Mouse (Mus musculus) liver, embryonic 15.5 days (tissue): ENCODE results near the gene Borcs7. TPM values are rescaled to one million over a fixed set of nuclear protein-coding genes. Genes with fewer than 3 reads are reported as not detected.

Source experiments
- ATAC-seq: fragments of 200-750 bp; cut with Nextera tagmentation; 2 replicates; pipeline ENCODE4 v1.8.0; 2017; ENCODE audit warnings: moderate number of reproducible peaks, mild to moderate bottlenecking, moderate library complexity; ENCODE audit not compliant: insufficient read depth
- H3K27ac ChIP-seq: fragments of 300-500 bp; sonication (generic); replicated peaks from 2 replicates; pipeline ENCODE4 v1.5.1; 2015; ENCODE audit warnings: mild to moderate bottlenecking, inconsistent platforms
- H3K27me3 ChIP-seq: fragments of 300-500 bp; sonication (generic); 2 replicates; pipeline ENCODE4 v1.6.1; 2015; ENCODE audit warnings: mild to moderate bottlenecking, inconsistent platforms
- H3K36me3 ChIP-seq: fragments of 300-500 bp; sonication (generic); replicated peaks from 2 replicates; pipeline ENCODE4 v1.6.1; 2015; ENCODE audit warnings: moderate library complexity, mild to moderate bottlenecking, inconsistent platforms
- H3K4me1 ChIP-seq: fragments of 300-500 bp; sonication (generic); replicated peaks from 2 replicates; pipeline ENCODE4 v1.6.1; 2015; ENCODE audit warnings: inconsistent platforms
- H3K4me2 ChIP-seq: fragments of 300-500 bp; sonication (generic); 2 replicates; pipeline ENCODE4 v1.6.1; 2015; ENCODE audit warnings: moderate library complexity, mild to moderate bottlenecking, inconsistent platforms
- H3K4me3 ChIP-seq: fragments of 300-500 bp; sonication (generic); replicated peaks from 2 replicates; pipeline ENCODE4 v1.5.1; 2015; ENCODE audit warnings: mild to moderate bottlenecking, inconsistent platforms
- H3K9ac ChIP-seq: fragments of 300-500 bp; sonication (generic); 2 replicates; pipeline ENCODE4 v1.6.1; 2015; ENCODE audit warnings: moderate library complexity, mild to moderate bottlenecking, inconsistent platforms
- H3K9me3 ChIP-seq: fragments of 300-500 bp; sonication (generic); replicated peaks from 2 replicates; pipeline ENCODE4 v1.6.1; 2016; ENCODE audit warnings: inconsistent platforms
- WGBS: fragments of 180-500 bp; shearing (Covaris S2); methylation state at CpG from one replicate; pipeline ENCODE4 v1.1.7; 2015; ENCODE audit warnings: mixed read lengths; ENCODE audit not compliant: insufficient replicate concordance; 5-methylcytosine and 5-hydroxymethylcytosine counted together
- polyA plus RNA-seq: library from polyadenylated mRNA; unstranded; fragments of >200 nt; fragmentation: Nextera tagmentation; extraction: Ambion mirVana; gene quantifications from 2 replicates; pipeline ENCODE4 v1.2.1, GENCODE M21; 2015

Gene Borcs7
- polyA plus RNA-seq, 1 experiment from 2014 or later, result 4.9 TPM

GRCm38 (mm10) chr19:46648565-46648964, 41.1 kb upstream of the Borcs7 start:
- WGBS, result 70% methylated on average over 14 of the region's 14 CpGs
- Histone ChIP-seq H3K36me3 (peaks cover 50% of the 10 kb centered on the region), H3K27me3 (no peaks in the 10 kb centered on the region), H3K9ac (no peak overlapping the region), H3K4me3 (no peak overlapping the region), H3K4me2 (no peak overlapping the region), H3K27ac (no peak overlapping the region), H3K9me3 (no peaks in the 10 kb centered on the region), H3K4me1 (peaks cover 34% of the 10 kb centered on the region)
- no peak for ATAC-seq

GRCm38 (mm10) chr19:46653188-46653587, 36.5 kb upstream of the Borcs7 start:
- Histone ChIP-seq H3K27me3 (no peaks in the 10 kb centered on the region), H3K4me1 (peaks cover 12% of the 10 kb centered on the region; the same call in 1 of the 2 replicates), H3K9ac (no peak overlapping the region), H3K4me3 (no peak overlapping the region), H3K27ac (no peak overlapping the region), H3K36me3 (peaks cover 66% of the 10 kb centered on the region), H3K9me3 (no peaks in the 10 kb centered on the region), H3K4me2 (no peak overlapping the region)
- 69% methylated on average over 5 of the region's 5 CpGs for WGBS
- no peak for ATAC-seq

- ATAC-seq, result peak; percentile 27; the same call in 1 of the 2 replicates
- WGBS, result 74% methylated on average over 14 of the region's 14 CpGs
- H3K4me1 ChIP-seq, result peaks cover 12% of the 10 kb centered on the region
- no peak overlapping the region for H3K9ac ChIP-seq
- no peaks in the 10 kb centered on the region for H3K27me3 ChIP-seq
- H3K36me3 ChIP-seq, result peaks cover 61% of the 10 kb centered on the region
- H3K27ac ChIP-seq, result no peak overlapping the region
- no peak overlapping the region for H3K4me3 ChIP-seq
- H3K4me2 ChIP-seq, result no peak overlapping the region
- no peaks in the 10 kb centered on the region for H3K9me3 ChIP-seq
Measured at GRCm38 (mm10) chr19:46653616-46654235, 36.0 kb upstream of the Borcs7 start.

- Histone ChIP-seq H3K9ac (no peak overlapping the region), H3K4me2 (no peak overlapping the region), H3K4me3 (no peak overlapping the region), H3K36me3 (peaks cover 56% of the 10 kb centered on the region), H3K27me3 (no peaks in the 10 kb centered on the region), H3K4me1 (peaks cover 19% of the 10 kb centered on the region), H3K27ac (no peak overlapping the region), H3K9me3 (no peaks in the 10 kb centered on the region)
- 79% methylated on average over 10 of the region's 10 CpGs for WGBS
- ATAC-seq, result no peak
Measured at GRCm38 (mm10) chr19:46655626-46656025, 34.1 kb upstream of the Borcs7 start.

GRCm38 (mm10) chr19:46656151-46656840, 33.4 kb upstream of the Borcs7 start:
- WGBS, result 82% methylated on average over 21 of the region's 21 CpGs
- H3K27ac ChIP-seq, result no peak overlapping the region
- peaks cover 56% of the 10 kb centered on the region for H3K36me3 ChIP-seq
- no peak for ATAC-seq
- peaks cover 19% of the 10 kb centered on the region for H3K4me1 ChIP-seq
- H3K4me2 ChIP-seq, result no peak overlapping the region
- no peak overlapping the region for H3K9ac ChIP-seq
- no peaks in the 10 kb centered on the region for H3K9me3 ChIP-seq
- H3K27me3 ChIP-seq, result no peaks in the 10 kb centered on the region
- H3K4me3 ChIP-seq, result no peak overlapping the region

- WGBS, result 74% methylated on average over 3 of the region's 3 CpGs
- peaks cover 47% of the 10 kb centered on the region for H3K36me3 ChIP-seq
- no peak for ATAC-seq
- no peak overlapping the region for H3K27ac ChIP-seq
- no peak overlapping the region for H3K4me3 ChIP-seq
- H3K9me3 ChIP-seq, result no peaks in the 10 kb centered on the region
- no peak overlapping the region for H3K9ac ChIP-seq
- H3K27me3 ChIP-seq, result no peaks in the 10 kb centered on the region
- no peak overlapping the region for H3K4me2 ChIP-seq
- H3K4me1 ChIP-seq, result peaks cover 29% of the 10 kb centered on the region
Measured at GRCm38 (mm10) chr19:46657339-46658020, 32.2 kb upstream of the Borcs7 start.

GRCm38 (mm10) chr19:46658348-46658747, 31.4 kb upstream of the Borcs7 start:
- no peak overlapping the region for H3K27ac ChIP-seq
- no peak overlapping the region for H3K4me3 ChIP-seq
- H3K4me1 ChIP-seq, result peaks cover 32% of the 10 kb centered on the region
- H3K27me3 ChIP-seq, result no peaks in the 10 kb centered on the region
- peaks cover 40% of the 10 kb centered on the region for H3K36me3 ChIP-seq
- H3K4me2 ChIP-seq, result no peak overlapping the region
- ATAC-seq, result 0 out of 2 replicates have a peak, but pooled peaks have one; percentile 41
- H3K9me3 ChIP-seq, result no peaks in the 10 kb centered on the region
- no peak overlapping the region for H3K9ac ChIP-seq
- WGBS, result 78% methylated on average over 7 of the region's 7 CpGs

GRCm38 (mm10) chr19:46658851-46659250, 30.9 kb upstream of the Borcs7 start:
- ATAC-seq, result no peak
- WGBS, result 74% methylated on average over 9 of the region's 9 CpGs
- H3K27me3 ChIP-seq, result no peaks in the 10 kb centered on the region

GRCm38 (mm10) chr19:46661511-46661910, 28.2 kb upstream of the Borcs7 start:
- H3K4me1 ChIP-seq, result peaks cover 36% of the 10 kb centered on the region
- no peaks in the 10 kb centered on the region for H3K27me3 ChIP-seq
- H3K9me3 ChIP-seq, result no peaks in the 10 kb centered on the region
- H3K27ac ChIP-seq, result no peak overlapping the region
- WGBS, result 44% methylated on average over 4 of the region's 4 CpGs
- H3K9ac ChIP-seq, result no peak overlapping the region
- H3K4me2 ChIP-seq, result no peak overlapping the region
- no peak overlapping the region for H3K4me3 ChIP-seq
- H3K36me3 ChIP-seq, result peaks cover 8% of the 10 kb centered on the region
- ATAC-seq, result no peak

More at GRCm38 (mm10) chr19:46658851-46659250, 30.9 kb upstream of the Borcs7 start:
- Histone ChIP-seq H3K4me3 (no peak overlapping the region), H3K4me1 (peaks cover 32% of the 10 kb centered on the region), H3K27ac (no peak overlapping the region), H3K9me3 (no peaks in the 10 kb centered on the region), H3K4me2 (no peak overlapping the region), H3K36me3 (peaks cover 35% of the 10 kb centered on the region), H3K9ac (no peak overlapping the region)

GRCm38 (mm10) chr19:46662214-46662613, 27.5 kb upstream of the Borcs7 start:
- Histone ChIP-seq H3K9ac (no peak overlapping the region), H3K27ac (peak overlapping the region; percentile 38; the same call in 1 of the 2 replicates), H3K4me3 (no peak overlapping the region), H3K9me3 (no peaks in the 10 kb centered on the region), H3K36me3 (peaks cover 1% of the 10 kb centered on the region; the same call in 1 of the 2 replicates), H3K4me2 (no peak overlapping the region), H3K27me3 (0 out of 2 replicates have a peak, but pooled peaks cover 2% of the 10 kb centered on the region), H3K4me1 (peaks cover 36% of the 10 kb centered on the region)
- WGBS, result 51% methylated on average over 8 of the region's 8 CpGs
- ATAC-seq, result peak; percentile 35; the same call in 1 of the 2 replicates

- Histone ChIP-seq H3K4me1 (peaks cover 36% of the 10 kb centered on the region), H3K9ac (no peak overlapping the region), H3K36me3 (no peaks in the 10 kb centered on the region), H3K27me3 (0 out of 2 replicates have a peak, but pooled peaks cover 8% of the 10 kb centered on the region), H3K4me3 (no peak overlapping the region), H3K27ac (peak overlapping the region; percentile 38; the same call in 1 of the 2 replicates), H3K9me3 (no peaks in the 10 kb centered on the region), H3K4me2 (no peak overlapping the region)
- ATAC-seq, result no peak
- 60% methylated on average over 6 of the region's 6 CpGs for WGBS
Measured at GRCm38 (mm10) chr19:46662784-46663183, 26.9 kb upstream of the Borcs7 start.
